Mouse (Mus musculus) limb, embryonic 15.5 days (tissue): ENCODE measurements around the gene Txndc16. TPM values are rescaled to one million over a fixed set of nuclear protein-coding genes. Genes with fewer than 3 reads are reported as not detected.

Source experiments
- polyA plus RNA-seq: library from polyadenylated mRNA; unstranded; fragments of >200 nt; fragmentation: Nextera tagmentation; extraction: Ambion mirVana; gene quantifications from 2 replicates; pipeline ENCODE4 v1.2.1, GENCODE M21; 2015

Gene Txndc16
- polyA plus RNA-seq, 1 experiment from 2014 or later: 16.1 TPM

Other genes starting within 250 kb of the Txndc16 start
- gene Ptger2, start 232.1 kb downstream of the Txndc16 start, polyA plus RNA-seq: 0.68 TPM in 2 replicates
- 1.4 and 2.5 TPM in 2 replicates for gene Gpr137c, start 611 bp downstream of the Txndc16 start, polyA plus RNA-seq
- 39.1 and 45.8 TPM in 2 replicates for gene Ero1l, start 98.4 kb upstream of the Txndc16 start, polyA plus RNA-seq
- gene Psmc6, start 109.5 kb upstream of the Txndc16 start, polyA plus RNA-seq: 131 and 134 TPM in 2 replicates
- 59.8 and 67.0 TPM in 2 replicates for gene Styx, start 130.8 kb upstream of the Txndc16 start, polyA plus RNA-seq
- 41.9 and 45.8 TPM in 2 replicates for gene Gnpnat1, start 184.6 kb upstream of the Txndc16 start, polyA plus RNA-seq